Mouse (Mus musculus) forebrain, embryonic 12.5 days (tissue): ENCODE data around the gene Tspan18. TPM values are rescaled to one million over a fixed set of nuclear protein-coding genes. Genes with fewer than 3 reads are reported as not detected.
A peak's percentile ranks its signal among the peaks of the same experiment; 100 is the strongest.

ENCODE experiments used
- ATAC-seq: fragments of 200-750 bp; cut with Nextera tagmentation; 2 replicates; pipeline ENCODE4 v1.8.0; 2017; ENCODE audit warnings: moderate TSS enrichment; ENCODE audit not compliant: low FRiP score
- H3K27ac ChIP-seq: fragments of 300-500 bp; sonication (generic); 2 replicates; pipeline ENCODE4 v1.5.1; 2016; ENCODE audit warnings: mild to moderate bottlenecking
- H3K27me3 ChIP-seq: fragments of 300-500 bp; sonication (generic); 2 replicates; pipeline ENCODE4 v1.6.1; 2016; ENCODE audit warnings: mild to moderate bottlenecking
- H3K36me3 ChIP-seq: fragments of 300-500 bp; sonication (generic); replicated peaks from 2 replicates; pipeline ENCODE4 v1.6.1; 2016; ENCODE audit warnings: mild to moderate bottlenecking
- H3K4me1 ChIP-seq: fragments of 300-500 bp; sonication (generic); 2 replicates; pipeline ENCODE4 v1.6.1; 2016
- H3K4me2 ChIP-seq: fragments of 300-500 bp; sonication (generic); 2 replicates; pipeline ENCODE4 v1.6.1; 2016; ENCODE audit warnings: mild to moderate bottlenecking, moderate library complexity
- H3K4me3 ChIP-seq: fragments of 300-500 bp; sonication (generic); replicated peaks from 2 replicates; pipeline ENCODE4 v1.5.1; 2016; ENCODE audit warnings: mild to moderate bottlenecking
- H3K9ac ChIP-seq: fragments of 300-500 bp; sonication (generic); 2 replicates; pipeline ENCODE4 v1.6.1; 2016; ENCODE audit warnings: mild to moderate bottlenecking
- H3K9me3 ChIP-seq: fragments of 300-500 bp; sonication (generic); 2 replicates; pipeline ENCODE4 v1.6.1; 2016
- WGBS: fragments of 180-500 bp; shearing (Covaris S2); methylation state at CpG from one replicate; pipeline ENCODE4 v1.1.7; 2016; 5-methylcytosine and 5-hydroxymethylcytosine counted together
- polyA plus RNA-seq: library from polyadenylated mRNA; unstranded; fragments of >200 nt; fragmentation: Nextera tagmentation; extraction: Ambion mirVana; gene quantifications from 2 replicates; pipeline ENCODE4 v1.2.1, GENCODE M21; 2016

The Tspan18 gene
- polyA plus RNA-seq, 1 experiment from 2014 or later: 31.2 TPM

DNA sequence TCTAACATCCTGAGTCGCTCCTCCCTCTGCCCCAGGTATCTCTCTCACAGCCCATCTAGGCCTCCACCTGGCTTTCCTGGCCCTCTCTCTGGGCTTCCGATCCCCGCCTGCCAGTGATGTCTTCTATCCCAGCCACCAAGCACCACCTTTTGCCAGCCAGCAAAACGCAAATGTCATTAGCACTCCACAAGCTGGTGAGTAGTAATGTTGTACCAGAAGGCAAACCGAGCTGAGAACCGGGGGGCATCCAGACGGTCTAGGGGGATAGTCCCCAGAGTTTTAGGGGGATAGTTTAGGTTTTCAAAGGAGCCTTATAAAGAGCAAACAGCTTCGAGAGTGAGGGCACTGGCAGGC, 90.2 kb downstream of the Tspan18 start:
- Histone ChIP-seq H3K4me2 (no peak overlapping the region), H3K4me3 (no peak overlapping the region), H3K4me1 (peaks cover 41% of the 10 kb centered on the region), H3K9me3 (no peaks in the 10 kb centered on the region), H3K9ac (no peak overlapping the region), H3K36me3 (no peaks in the 10 kb centered on the region), H3K27me3 (no peaks in the 10 kb centered on the region), H3K27ac (no peak overlapping the region)
- WGBS: 82% methylated on average over 8 of the region's 8 CpGs
- ATAC-seq: no peak

GRCm38 (mm10) chr2:93243439-93244089, 90.7 kb downstream of the Tspan18 start:
- Histone ChIP-seq H3K4me1 (peaks cover 38% of the 10 kb centered on the region), H3K9me3 (no peaks in the 10 kb centered on the region), H3K36me3 (no peaks in the 10 kb centered on the region), H3K27me3 (no peaks in the 10 kb centered on the region), H3K9ac (no peak overlapping the region; the same call in 1 of the 2 replicates), H3K4me3 (no peak overlapping the region), H3K4me2 (no peak overlapping the region), H3K27ac (no peak overlapping the region)
- no peak for ATAC-seq
- 74% methylated on average over 11 of the region's 11 CpGs for WGBS

- ATAC-seq: no peak
- H3K4me2 ChIP-seq: no peak overlapping the region
- H3K27me3 ChIP-seq: no peaks in the 10 kb centered on the region
- no peak overlapping the region for H3K9ac ChIP-seq
- 96% methylated on average over 5 of the region's 5 CpGs for WGBS
- H3K9me3 ChIP-seq: no peaks in the 10 kb centered on the region
- no peak overlapping the region for H3K27ac ChIP-seq
- peaks cover 26% of the 10 kb centered on the region for H3K4me1 ChIP-seq
- H3K36me3 ChIP-seq: no peaks in the 10 kb centered on the region
- no peak overlapping the region for H3K4me3 ChIP-seq
Measured at GRCm38 (mm10) chr2:93242166-93242565, 92.1 kb downstream of the Tspan18 start.

- no peaks in the 10 kb centered on the region for H3K9me3 ChIP-seq
- no peak overlapping the region for H3K4me3 ChIP-seq
- H3K4me2 ChIP-seq: no peak overlapping the region
- H3K27me3 ChIP-seq: no peaks in the 10 kb centered on the region
- no peak for ATAC-seq
- peaks cover 22% of the 10 kb centered on the region for H3K4me1 ChIP-seq
- 0 out of 2 replicates have a peak, but pooled peaks cover 5% of the 10 kb centered on the region for H3K36me3 ChIP-seq
- 89% methylated on average over 6 of the region's 6 CpGs for WGBS
- no peak overlapping the region for H3K9ac ChIP-seq
- no peak overlapping the region for H3K27ac ChIP-seq
Measured at GRCm38 (mm10) chr2:93238864-93239263, 95.4 kb downstream of the Tspan18 start.

GRCm38 (mm10) chr2:93237055-93237454, 97.2 kb downstream of the Tspan18 start:
- no peak for ATAC-seq
- 71% methylated on average over 1 of the region's 1 CpGs for WGBS
- H3K27ac ChIP-seq: no peak overlapping the region
- peaks cover 30% of the 10 kb centered on the region for H3K4me1 ChIP-seq
- H3K36me3 ChIP-seq: 0 out of 2 replicates have a peak, but pooled peaks cover 5% of the 10 kb centered on the region
- no peaks in the 10 kb centered on the region for H3K27me3 ChIP-seq
- H3K9me3 ChIP-seq: no peaks in the 10 kb centered on the region
- no peak overlapping the region for H3K4me3 ChIP-seq
- no peak overlapping the region for H3K9ac ChIP-seq
- no peak overlapping the region for H3K4me2 ChIP-seq

DNA sequence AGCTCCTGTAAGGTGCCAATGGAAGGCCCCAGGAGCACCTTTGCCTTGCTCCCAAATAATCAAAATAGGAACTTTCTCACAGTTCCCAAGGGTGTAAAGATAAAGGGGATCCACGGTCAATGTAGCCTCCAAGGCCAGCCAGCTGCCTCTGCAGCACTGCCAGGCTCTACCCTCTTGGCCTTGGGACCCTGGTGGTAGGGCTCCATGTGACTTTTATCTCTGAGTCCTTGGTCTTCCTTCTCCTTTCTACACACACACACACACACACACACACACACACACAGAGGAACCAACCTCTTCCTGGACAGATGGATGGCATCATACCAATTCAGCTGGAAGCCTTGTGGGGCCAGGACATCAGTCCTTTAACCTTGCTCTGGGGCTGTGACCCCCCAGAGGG, 102.2 kb downstream of the Tspan18 start:
- Histone ChIP-seq H3K27ac (no peak overlapping the region), H3K9ac (no peak overlapping the region), H3K36me3 (0 out of 2 replicates have a peak, but pooled peaks cover 5% of the 10 kb centered on the region), H3K27me3 (no peaks in the 10 kb centered on the region), H3K4me3 (no peak overlapping the region), H3K4me1 (peaks cover 47% of the 10 kb centered on the region), H3K4me2 (no peak overlapping the region), H3K9me3 (no peaks in the 10 kb centered on the region)
- no peak for ATAC-seq
- 65% methylated on average over 1 of the region's 1 CpGs for whole genome bisulfite sequencing

DNA sequence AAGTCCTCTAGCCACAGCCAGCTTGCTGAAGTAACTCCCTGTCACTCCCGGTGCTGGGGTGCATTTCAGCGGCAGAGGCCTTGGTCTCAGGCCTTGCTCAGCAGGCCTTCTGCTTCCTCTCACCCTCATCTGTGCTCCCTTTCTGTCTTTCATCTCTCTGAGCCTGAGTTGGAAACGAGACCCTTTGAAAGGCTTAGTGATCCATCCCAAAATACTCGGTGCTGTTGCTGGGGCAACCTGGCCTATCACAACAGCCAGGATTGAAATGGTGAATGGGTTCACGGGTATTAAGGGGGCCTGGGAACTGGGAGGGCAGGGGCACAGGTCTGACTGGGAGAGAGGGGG, 105.9 kb downstream of the Tspan18 start:
- H3K9ac ChIP-seq: peak overlapping the region; percentile 38
- H3K36me3 ChIP-seq: no peaks in the 10 kb centered on the region
- H3K27me3 ChIP-seq: 0 out of 2 replicates have a peak, but pooled peaks cover 5% of the 10 kb centered on the region
- ATAC-seq: peak; percentile 63
- peak overlapping the region; percentile 46 for H3K4me2 ChIP-seq
- H3K9me3 ChIP-seq: no peaks in the 10 kb centered on the region
- H3K4me3 ChIP-seq: no peak overlapping the region
- peak overlapping the region; percentile 95 for H3K27ac ChIP-seq
- H3K4me1 ChIP-seq: peaks cover 66% of the 10 kb centered on the region
- 2% methylated on average over 5 of the region's 5 CpGs for WGBS

DNA sequence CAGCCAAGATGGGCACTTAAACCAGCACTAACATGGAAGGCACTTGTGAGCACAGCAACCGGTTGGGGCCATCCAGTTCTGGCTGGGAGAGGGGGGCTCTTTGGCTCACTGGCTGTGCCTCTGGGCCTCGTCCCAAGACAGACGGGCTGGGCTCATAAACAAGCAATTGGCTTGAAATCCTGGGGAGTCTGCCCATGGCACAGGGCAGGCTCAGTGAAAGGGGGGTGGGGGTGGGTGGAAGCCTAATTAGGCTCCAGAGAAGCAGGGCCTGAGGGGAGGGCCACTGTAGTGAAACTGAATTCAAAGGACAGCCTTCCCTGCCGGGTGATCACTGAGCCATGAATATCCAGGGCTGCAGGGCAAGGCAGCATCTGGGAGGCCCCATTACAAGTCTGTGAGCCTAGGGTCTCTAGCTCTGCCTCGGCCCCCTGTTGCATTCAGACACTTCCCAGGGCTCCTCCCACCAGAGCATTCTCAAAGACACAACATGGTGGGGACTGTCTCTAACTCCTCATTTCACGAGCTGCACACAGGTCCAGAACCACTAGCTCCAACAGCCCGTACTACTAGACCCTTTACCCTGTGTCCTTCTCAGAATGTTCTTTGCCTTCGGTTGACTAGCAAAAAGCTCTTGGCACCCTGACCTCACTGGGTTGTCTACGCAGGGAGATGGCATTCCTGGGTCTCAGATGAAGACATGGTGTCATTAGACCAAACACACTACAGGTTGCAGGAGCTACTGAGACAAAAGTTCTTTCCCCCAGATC, 106.4 kb downstream of the Tspan18 start:
- Histone ChIP-seq H3K36me3 (no peaks in the 10 kb centered on the region; the same call in 1 of the 2 replicates), H3K9ac (peak overlapping the region; percentile 38), H3K27me3 (0 out of 2 replicates have a peak, but pooled peaks cover 5% of the 10 kb centered on the region), H3K4me1 (peaks cover 62% of the 10 kb centered on the region), H3K9me3 (no peaks in the 10 kb centered on the region), H3K4me3 (peak overlapping the region; percentile 14; the same call in 1 of the 2 replicates), H3K27ac (peak overlapping the region; percentile 95), H3K4me2 (peak overlapping the region; percentile 46)
- WGBS: 10% methylated on average over 9 of the region's 9 CpGs
- ATAC-seq: peak; percentile 88

- H3K27me3 ChIP-seq: 0 out of 2 replicates have a peak, but pooled peaks cover 5% of the 10 kb centered on the region
- H3K4me3 ChIP-seq: peak overlapping the region; percentile 14
- H3K9ac ChIP-seq: peak overlapping the region; percentile 26; the same call in 1 of the 2 replicates
- peaks cover 6% of the 10 kb centered on the region for H3K36me3 ChIP-seq
- H3K4me2 ChIP-seq: peak overlapping the region; percentile 46
- ATAC-seq: peak; percentile 47
- no peaks in the 10 kb centered on the region for H3K9me3 ChIP-seq
- H3K4me1 ChIP-seq: peaks cover 53% of the 10 kb centered on the region
- peak overlapping the region; percentile 95 for H3K27ac ChIP-seq
- 7% methylated on average over 19 of the region's 20 CpGs for WGBS
Measured at GRCm38 (mm10) chr2:93226606-93227595, 107.4 kb downstream of the Tspan18 start.

DNA sequence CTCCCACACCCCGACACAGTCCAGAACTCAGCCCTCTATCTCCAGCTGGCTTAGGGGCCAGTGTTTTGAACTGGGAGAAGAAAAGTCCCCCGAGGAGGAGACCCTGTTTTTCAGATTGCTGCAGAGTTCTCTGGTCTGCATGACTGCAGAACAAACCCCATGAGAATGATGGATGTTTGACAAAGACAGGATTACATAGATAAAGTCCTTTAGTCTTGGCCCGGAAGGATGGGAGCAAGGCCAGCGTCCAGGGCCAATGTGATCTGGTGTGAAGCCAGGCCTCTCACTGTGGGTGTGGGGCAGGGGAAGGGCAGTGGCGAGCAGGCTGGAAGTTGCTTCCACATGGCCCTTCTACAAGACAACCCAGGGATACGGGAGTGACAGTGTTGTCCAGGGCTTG, 110.8 kb downstream of the Tspan18 start:
- Histone ChIP-seq H3K4me1 (peaks cover 41% of the 10 kb centered on the region), H3K4me2 (no peak overlapping the region), H3K27ac (no peak overlapping the region), H3K27me3 (0 out of 2 replicates have a peak, but pooled peaks cover 5% of the 10 kb centered on the region), H3K36me3 (peaks cover 31% of the 10 kb centered on the region), H3K4me3 (no peak overlapping the region), H3K9me3 (no peaks in the 10 kb centered on the region), H3K9ac (no peak overlapping the region)
- no peak for ATAC-seq
- 69% methylated on average over 6 of the region's 6 CpGs for WGBS

DNA sequence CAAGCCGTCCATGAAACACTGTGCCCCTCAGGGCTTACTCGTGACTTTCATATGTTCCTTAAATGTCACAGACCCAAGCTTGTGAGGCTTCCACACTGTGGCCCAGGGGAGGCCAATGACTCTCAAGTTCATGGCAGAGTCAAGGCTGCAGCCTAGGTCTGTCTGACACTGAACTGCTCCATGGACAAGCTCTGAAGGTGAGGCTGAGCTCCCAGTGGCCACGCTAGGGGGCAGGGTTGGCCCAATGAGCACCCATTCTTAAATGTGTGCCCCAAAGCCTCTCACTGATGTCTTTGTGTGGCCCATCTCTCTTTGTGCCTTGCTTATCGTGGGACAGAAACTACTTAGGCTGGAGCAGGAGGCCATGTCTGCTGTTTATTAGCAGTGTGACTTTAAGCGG, 113.9 kb downstream of the Tspan18 start:
- H3K4me3 ChIP-seq: no peak overlapping the region
- H3K4me1 ChIP-seq: peaks cover 31% of the 10 kb centered on the region
- H3K27me3 ChIP-seq: no peaks in the 10 kb centered on the region
- no peaks in the 10 kb centered on the region for H3K9me3 ChIP-seq
- no peak overlapping the region for H3K4me2 ChIP-seq
- peaks cover 31% of the 10 kb centered on the region for H3K36me3 ChIP-seq
- H3K27ac ChIP-seq: no peak overlapping the region
- ATAC-seq: no peak
- no peak overlapping the region for H3K9ac ChIP-seq
- WGBS: 57% methylated on average over 5 of the region's 5 CpGs

GRCm38 (mm10) chr2:93219576-93219975, 114.7 kb downstream of the Tspan18 start:
- no peak for ATAC-seq
- H3K4me2 ChIP-seq: no peak overlapping the region
- WGBS: 99% methylated on average over 3 of the region's 3 CpGs
- no peaks in the 10 kb centered on the region for H3K9me3 ChIP-seq
- no peaks in the 10 kb centered on the region for H3K27me3 ChIP-seq
- H3K4me1 ChIP-seq: peaks cover 30% of the 10 kb centered on the region
- H3K36me3 ChIP-seq: peaks cover 31% of the 10 kb centered on the region
- H3K9ac ChIP-seq: no peak overlapping the region
- no peak overlapping the region for H3K4me3 ChIP-seq
- H3K27ac ChIP-seq: no peak overlapping the region
